Mouse (Mus musculus) kidney, postnatal 0 days (tissue): Measurements from ENCODE around the gene Mfsd2b. TPM values are rescaled to one million over a fixed set of nuclear protein-coding genes. Genes with fewer than 3 reads are reported as not detected.
A peak's percentile ranks its signal among the peaks of the same experiment; 100 is the strongest.

Experiments used
- ATAC-seq: fragments of 200-750 bp; cut with Nextera tagmentation; replicated peaks from 2 replicates; pipeline ENCODE4 v1.8.0; 2017; ENCODE audit warnings: low read depth, moderate number of reproducible peaks, moderate TSS enrichment, moderate library complexity; ENCODE audit not compliant: low FRiP score
- DNase-seq: peaks from one replicate; pipeline ENCODE4 v3.0.0-alpha.2; 2016; ENCODE audit warnings: low spot score
- H3K27ac ChIP-seq: fragments of 300-500 bp; sonication (generic); 2 replicates; pipeline ENCODE4 v1.5.1; 2014; ENCODE audit warnings: mild to moderate bottlenecking
- H3K27me3 ChIP-seq: fragments of 300-500 bp; sonication (generic); 2 replicates; pipeline ENCODE4 v1.6.1; 2014; ENCODE audit warnings: low read length, mixed read lengths; ENCODE audit not compliant: insufficient read depth
- H3K36me3 ChIP-seq: fragments of 300-500 bp; sonication (generic); 2 replicates; pipeline ENCODE4 v1.6.1; 2014; ENCODE audit warnings: low read length, mixed read lengths; ENCODE audit not compliant: insufficient read depth
- H3K4me1 ChIP-seq: fragments of 300-500 bp; sonication (generic); replicated peaks from 2 replicates; pipeline ENCODE4 v1.6.1; 2014; ENCODE audit warnings: antibody characterized with exemption, low read length, mixed read lengths; ENCODE audit not compliant: insufficient read depth
- H3K4me2 ChIP-seq: fragments of 300-500 bp; sonication (generic); 2 replicates; pipeline ENCODE4 v1.6.1; 2014; ENCODE audit warnings: mild to moderate bottlenecking, low read length, moderate library complexity, mixed read lengths
- H3K4me3 ChIP-seq: fragments of 300-500 bp; sonication (generic); replicated peaks from 2 replicates; pipeline ENCODE4 v1.5.1; 2014; ENCODE audit warnings: low read depth, low read length
- H3K9ac ChIP-seq: fragments of 300-500 bp; sonication (generic); 2 replicates; pipeline ENCODE4 v1.6.1; 2014; ENCODE audit warnings: low read depth, low read length
- H3K9me3 ChIP-seq: fragments of 300-500 bp; sonication (generic); replicated peaks from 2 replicates; pipeline ENCODE4 v1.6.1; 2016; ENCODE audit warnings: low read length, inconsistent platforms, mixed read lengths
- CTCF ChIP-seq: IDR thresholded peaks from 2 replicates; pipeline ENCODE4 v1.5.1; 2016; ENCODE audit warnings: antibody characterized with exemption, low read depth, mild to moderate bottlenecking, moderate library complexity
- WGBS: fragments of 180-500 bp; shearing (Covaris S2); extraction: QIAGEN DNeasy Blood & Tissue Kit; methylation state at CpG from one replicate; pipeline ENCODE4 v1.1.7; 2014; 5-methylcytosine and 5-hydroxymethylcytosine counted together
- polyA plus RNA-seq: library from polyadenylated mRNA; unstranded; fragments of >200 nt; fragmentation: Nextera tagmentation; extraction: Ambion mirVana; gene quantifications from 2 replicates; pipeline ENCODE4 v1.2.1, GENCODE M21; 2015

Gene Mfsd2b
- polyA plus RNA-seq, 1 experiment from 2014 or later, result 0.41 TPM

DNA sequence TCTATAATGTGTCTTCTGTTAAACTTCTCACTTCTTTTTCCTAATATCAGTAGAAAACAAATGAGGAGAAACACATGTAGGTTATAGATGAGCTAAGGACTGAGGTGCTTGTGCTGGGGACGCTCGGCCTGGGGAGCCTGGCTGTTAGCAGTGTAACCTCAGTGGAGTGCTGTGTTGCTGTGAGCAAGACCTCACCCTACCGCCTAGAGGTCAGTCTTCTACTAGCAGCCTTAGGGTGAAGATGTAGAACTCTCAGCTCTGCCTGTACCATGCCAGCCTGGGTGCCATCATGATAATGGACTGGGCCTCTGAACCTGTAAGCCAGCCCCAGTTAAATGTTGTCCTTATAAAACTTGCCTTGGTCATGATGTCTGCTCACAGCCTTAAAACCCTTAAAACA, 46.9 kb downstream of the Mfsd2b start:
- Histone ChIP-seq H3K36me3 (peaks cover 33% of the 10 kb centered on the region), H3K27me3 (no peaks in the 10 kb centered on the region), H3K9ac (no peak overlapping the region), H3K4me3 (no peak overlapping the region), H3K9me3 (no peaks in the 10 kb centered on the region), H3K27ac (no peak overlapping the region), H3K4me2 (no peak overlapping the region), H3K4me1 (no peaks in the 10 kb centered on the region)
- ATAC-seq (no peak), DNase-seq (no peak)
- WGBS, result 74% methylated on average over 3 of the region's 3 CpGs
- no peak for TF ChIP-seq CTCF

DNA sequence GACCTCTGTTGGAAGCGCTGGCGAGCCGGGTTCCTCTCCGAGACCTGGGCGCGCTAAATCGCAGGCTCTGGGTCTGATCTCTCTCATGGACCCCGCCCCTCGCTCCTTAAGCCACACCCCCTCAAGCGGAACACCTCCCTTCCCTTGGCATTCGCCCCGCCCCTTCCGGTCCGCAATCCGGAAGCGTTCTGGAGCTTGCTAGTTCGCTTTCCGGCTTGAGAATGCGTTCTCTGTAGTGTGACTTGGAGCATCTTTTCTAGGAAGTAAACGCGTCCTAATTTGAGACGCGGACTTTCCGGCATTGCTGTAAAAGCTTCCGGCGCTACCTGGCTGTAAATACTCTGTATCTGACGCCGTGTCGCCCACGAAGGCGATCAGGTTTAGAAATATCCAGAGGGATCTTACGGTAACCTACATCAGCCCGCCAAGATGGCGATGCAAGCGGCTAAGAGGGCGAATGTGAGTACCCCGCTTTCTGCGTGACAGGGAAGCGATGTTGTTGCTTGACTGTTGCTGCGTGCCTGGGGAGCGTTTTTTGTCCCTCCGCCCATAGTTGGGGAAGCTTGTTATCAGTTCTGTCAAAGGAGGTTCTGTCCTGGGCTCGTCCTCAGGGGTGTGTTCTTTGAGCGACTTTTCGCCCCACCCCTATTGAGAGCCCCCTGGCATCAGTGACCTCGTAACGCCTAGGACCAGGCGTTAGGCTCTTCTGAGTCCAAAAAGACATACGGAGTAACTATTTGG, 56.6 kb downstream of the Mfsd2b start, which contains the start of gene Sf3b6:
TSS of gene Sf3b6 (plus strand) at position 184 of the 741 bp plus-strand sequence.
- Histone ChIP-seq H3K36me3 (peaks cover 15% of the 10 kb centered on the region; the same call in 1 of the 2 replicates), H3K9ac (peak within 1 kb of the TSS; percentile 77), H3K4me1 (no peaks in the 10 kb centered on the region), H3K27me3 (no peaks in the 10 kb centered on the region), H3K4me2 (peak within 1 kb of the TSS; percentile 92), H3K27ac (peak within 1 kb of the TSS; percentile 90), H3K9me3 (no peaks in the 10 kb centered on the region), H3K4me3 (peak within 1 kb of the TSS; percentile 86)
- WGBS, result under 1% methylated on average over 49 of the region's 49 CpGs
- peak; percentile 99 for DNase-seq
- TF ChIP-seq CTCF, result no peak
- ATAC-seq, result peak; percentile 99

DNA sequence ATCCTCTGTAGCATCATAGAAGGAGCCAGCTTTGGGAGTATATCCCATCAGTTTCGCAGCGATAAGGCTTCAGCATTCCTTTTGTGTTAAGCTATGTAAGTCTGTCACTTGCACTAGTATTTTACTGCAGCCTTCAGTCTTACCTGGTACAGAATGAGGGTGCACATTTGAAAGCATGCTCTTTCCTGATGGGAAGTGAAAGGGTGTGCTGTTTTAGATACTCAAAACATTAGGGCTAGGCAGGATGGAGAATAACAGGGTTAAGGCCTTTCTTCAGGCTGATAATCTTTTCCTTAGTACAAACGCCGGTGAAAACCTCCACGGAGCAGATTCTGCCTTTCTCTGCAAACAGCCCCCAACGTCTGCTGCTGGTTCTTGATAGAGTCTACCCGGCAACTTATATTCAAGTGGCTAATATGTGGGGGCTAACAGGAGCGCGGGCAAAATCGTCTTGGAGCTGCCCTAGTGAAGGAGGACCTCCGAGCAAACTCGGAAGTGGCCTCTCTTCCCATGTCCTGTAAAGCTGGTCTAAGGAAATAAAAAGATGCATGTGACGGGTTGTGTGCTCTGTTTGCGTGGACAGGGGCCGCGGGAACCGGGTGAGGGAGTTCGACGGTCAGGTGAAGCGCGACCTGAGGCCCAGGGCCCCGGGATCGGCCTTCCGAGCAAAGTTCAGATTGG, 57.3 kb downstream of the Mfsd2b start:
- TF ChIP-seq CTCF, result no peak
- Histone ChIP-seq H3K4me3 (peak overlapping the region; percentile 86), H3K9me3 (no peaks in the 10 kb centered on the region), H3K27me3 (no peaks in the 10 kb centered on the region), H3K36me3 (peaks cover 10% of the 10 kb centered on the region; the same call in 1 of the 2 replicates), H3K4me2 (peak overlapping the region; percentile 92), H3K4me1 (no peaks in the 10 kb centered on the region), H3K9ac (peak overlapping the region; percentile 77), H3K27ac (peak overlapping the region; percentile 90)
- 7% methylated on average over 24 of the region's 24 CpGs for WGBS
- ATAC-seq (no peak), DNase-seq (no peak)

DNA sequence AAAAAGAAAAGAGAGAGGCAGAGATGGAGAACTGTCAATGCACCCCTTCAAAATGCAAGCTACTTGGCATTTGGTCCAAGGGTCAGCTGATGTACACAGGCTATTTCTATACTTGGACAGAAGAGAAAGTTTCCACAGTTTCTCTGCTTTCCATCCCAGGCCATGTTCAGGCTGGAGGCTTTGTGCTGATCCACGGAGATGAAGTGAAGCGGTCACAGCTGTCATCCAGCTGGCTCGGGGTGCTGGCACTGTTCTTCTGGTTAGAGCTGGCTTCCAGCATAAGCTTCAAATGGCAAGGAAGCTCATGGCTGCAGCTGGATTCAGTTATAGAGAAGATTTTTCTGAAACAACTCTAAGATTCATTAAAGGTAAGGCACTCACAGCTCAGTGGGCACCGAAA, 60.5 kb downstream of the Mfsd2b start:
- ATAC-seq (no peak), DNase-seq (no peak)
- no peak overlapping the region for H3K4me2 ChIP-seq
- no peak overlapping the region for H3K27ac ChIP-seq
- no peaks in the 10 kb centered on the region for H3K9me3 ChIP-seq
- no peak overlapping the region for H3K4me3 ChIP-seq
- WGBS, result 78% methylated on average over 4 of the region's 4 CpGs
- H3K36me3 ChIP-seq, result no peaks in the 10 kb centered on the region
- TF ChIP-seq CTCF, result no peak
- no peaks in the 10 kb centered on the region for H3K27me3 ChIP-seq
- no peaks in the 10 kb centered on the region for H3K4me1 ChIP-seq
- H3K9ac ChIP-seq, result no peak overlapping the region

Other genes with a start within 250 kb of the Mfsd2b start
- gene Fam228a, start 135.9 kb downstream of the Mfsd2b start, polyA plus RNA-seq, result 0.12 and 0.18 TPM in 2 replicates
- 4.2 and 5.2 TPM in 2 replicates for gene Pfn4, start 105.3 kb downstream of the Mfsd2b start, polyA plus RNA-seq
- gene Fam228b, start 105.1 kb downstream of the Mfsd2b start, polyA plus RNA-seq, result 1.8 and 3.8 TPM in 2 replicates
- gene Sf3b6, start 56.8 kb downstream of the Mfsd2b start, polyA plus RNA-seq, result 333 and 389 TPM in 2 replicates
- gene Fkbp1b, start 32.8 kb downstream of the Mfsd2b start, polyA plus RNA-seq, result 7.6 and 8.8 TPM in 2 replicates
- gene Wdcp, start 31.1 kb downstream of the Mfsd2b start, polyA plus RNA-seq, result 15.1 and 15.6 TPM in 2 replicates
- 30.2 and 34.9 TPM in 2 replicates for gene Ubxn2a, start 33.3 kb upstream of the Mfsd2b start, polyA plus RNA-seq
- gene Atad2b, start 43.0 kb upstream of the Mfsd2b start, polyA plus RNA-seq, result 7.4 and 8.6 TPM in 2 replicates